Mouse (Mus musculus) stomach, embryonic 16.5 days (tissue): Measurements from ENCODE around the gene Crim1. TPM values are rescaled to one million over a fixed set of nuclear protein-coding genes. Genes with fewer than 3 reads are reported as not detected.

Experiments used
- ATAC-seq: fragments of 200-750 bp; cut with Nextera tagmentation; 2 replicates; pipeline ENCODE4 v1.8.0; 2017; ENCODE audit warnings: moderate number of reproducible peaks, moderate TSS enrichment; ENCODE audit not compliant: insufficient read depth, low FRiP score
- H3K27ac ChIP-seq: fragments of 300-500 bp; sonication (generic); 2 replicates; pipeline ENCODE4 v1.5.1; 2014; ENCODE audit warnings: low read length
- H3K27me3 ChIP-seq: fragments of 300-500 bp; sonication (generic); 2 replicates; pipeline ENCODE4 v1.6.1; 2014; ENCODE audit warnings: low read length, control low read depth, mixed read lengths; ENCODE audit not compliant: control insufficient read depth, insufficient read depth
- H3K36me3 ChIP-seq: fragments of 300-500 bp; sonication (generic); 2 replicates; pipeline ENCODE4 v1.6.1; 2014; ENCODE audit warnings: low read length; ENCODE audit not compliant: control insufficient read depth, insufficient read depth
- H3K4me1 ChIP-seq: fragments of 300-500 bp; sonication (generic); 2 replicates; pipeline ENCODE4 v1.6.1; 2014; ENCODE audit warnings: low read length, control low read depth, mixed read lengths; ENCODE audit not compliant: control insufficient read depth, insufficient read depth
- H3K4me2 ChIP-seq: fragments of 300-500 bp; sonication (generic); 2 replicates; pipeline ENCODE4 v1.6.1; 2014; ENCODE audit warnings: low read depth, low read length, mixed read lengths
- H3K4me3 ChIP-seq: fragments of 300-500 bp; sonication (generic); replicated peaks from 2 replicates; pipeline ENCODE4 v1.5.1; 2014; ENCODE audit warnings: mild to moderate bottlenecking, low read length
- H3K9ac ChIP-seq: fragments of 300-500 bp; sonication (generic); 2 replicates; pipeline ENCODE4 v1.6.1; 2014; ENCODE audit warnings: low read length
- H3K9me3 ChIP-seq: fragments of 300-500 bp; sonication (generic); replicated peaks from 2 replicates; pipeline ENCODE4 v1.6.1; 2016; ENCODE audit warnings: low read length, control low read depth; ENCODE audit not compliant: control insufficient read depth
- whole genome bisulfite sequencing: fragments of 180-500 bp; shearing (Covaris S2); extraction: QIAGEN DNeasy Blood & Tissue Kit; methylation state at CpG from one replicate; pipeline ENCODE4 v1.1.7; 2014; 5-methylcytosine and 5-hydroxymethylcytosine counted together
- polyA plus RNA-seq: library from polyadenylated mRNA; unstranded; fragments of >200 nt; fragmentation: Nextera tagmentation; extraction: Ambion mirVana; gene quantifications from 2 replicates; pipeline ENCODE4 v1.2.1, GENCODE M21; 2015

The Crim1 gene
- polyA plus RNA-seq, 1 experiment from 2014 or later, result 3.9 TPM

DNA sequence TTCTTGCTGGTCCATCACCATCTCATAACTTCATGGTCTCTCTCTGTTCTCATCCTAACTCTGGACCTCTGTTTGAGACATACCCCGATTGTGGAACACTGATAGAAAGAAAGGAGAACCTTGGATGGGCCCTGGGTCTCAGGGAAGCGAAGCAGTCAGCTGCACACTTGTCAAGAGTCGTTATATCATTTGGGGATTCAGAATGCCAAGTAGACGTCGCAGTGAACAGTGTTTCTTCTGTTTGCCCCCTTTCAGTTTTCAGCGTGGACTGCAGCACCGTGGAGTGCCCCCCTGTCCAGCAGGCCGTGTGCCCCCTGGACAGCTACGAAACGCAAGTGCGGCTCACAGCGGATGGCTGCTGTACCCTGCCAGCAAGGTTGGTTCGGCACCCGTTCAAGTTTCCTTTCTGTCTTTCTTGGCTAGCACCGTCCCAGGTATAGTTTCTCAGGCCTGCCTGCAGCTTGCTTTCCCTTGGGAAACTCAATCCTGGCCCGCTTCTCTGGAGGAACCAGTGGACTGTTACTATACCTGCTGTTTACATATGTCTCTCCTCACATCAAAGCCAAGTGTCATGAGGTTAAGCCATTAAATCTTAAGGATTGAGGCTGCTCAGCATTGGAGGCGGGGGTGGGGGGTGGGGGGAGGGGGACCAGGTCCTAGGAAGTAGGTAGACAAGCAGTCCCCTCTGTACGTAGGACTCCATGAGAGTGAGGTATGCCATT, 81.1 kb downstream of the Crim1 start:
- 0 out of 2 replicates have a peak, but pooled peaks cover 3% of the 10 kb centered on the region for H3K36me3 ChIP-seq
- H3K4me2 ChIP-seq, result no peak overlapping the region
- H3K27me3 ChIP-seq, result no peaks in the 10 kb centered on the region
- no peak overlapping the region for H3K4me3 ChIP-seq
- WGBS, result 63% methylated on average over 18 of the region's 18 CpGs
- H3K4me1 ChIP-seq, result 0 out of 2 replicates have a peak, but pooled peaks cover 3% of the 10 kb centered on the region
- H3K9me3 ChIP-seq, result no peaks in the 10 kb centered on the region
- ATAC-seq, result no peak
- no peak overlapping the region for H3K9ac ChIP-seq
- H3K27ac ChIP-seq, result no peak overlapping the region

DNA sequence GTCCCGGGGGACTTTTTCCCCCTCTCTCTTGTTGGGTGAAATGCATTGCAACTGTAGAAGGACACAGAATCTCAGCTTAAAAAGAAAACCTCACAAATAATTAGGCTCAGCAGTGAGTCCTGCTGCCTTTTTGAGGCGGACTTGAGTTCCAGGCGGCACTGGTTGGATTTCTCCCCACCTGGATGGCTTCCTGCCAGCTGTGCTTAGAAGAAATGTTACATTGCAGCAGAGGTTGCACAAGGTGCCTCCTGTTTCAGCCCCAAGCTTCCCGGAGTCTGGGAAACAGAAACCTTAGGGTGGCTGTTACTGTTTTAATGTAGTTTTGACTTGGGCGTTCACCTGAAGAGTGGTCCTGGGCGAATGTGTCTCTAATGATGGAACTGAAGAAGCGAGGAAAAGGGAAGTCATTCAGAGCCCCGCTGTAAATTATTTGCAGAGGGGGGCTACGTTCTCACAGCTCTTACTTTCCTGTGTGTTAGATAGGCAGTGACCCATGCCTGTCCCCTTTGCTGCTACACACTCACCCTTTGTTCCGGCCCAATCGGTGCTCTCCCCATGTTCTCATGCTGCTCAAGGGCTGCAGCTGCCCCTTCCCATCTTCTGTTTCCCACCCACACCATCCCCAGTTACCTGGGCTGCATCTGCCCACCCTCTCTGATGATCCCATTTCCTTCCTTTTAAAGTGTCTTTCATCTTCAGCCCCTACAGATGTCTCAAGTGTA, 83.4 kb downstream of the Crim1 start:
- H3K27me3 ChIP-seq, result no peaks in the 10 kb centered on the region
- no peak for ATAC-seq
- H3K4me2 ChIP-seq, result no peak overlapping the region
- H3K9me3 ChIP-seq, result no peaks in the 10 kb centered on the region
- 80% methylated on average over 11 of the region's 11 CpGs for WGBS
- 0 out of 2 replicates have a peak, but pooled peaks cover 3% of the 10 kb centered on the region for H3K36me3 ChIP-seq
- no peak overlapping the region for H3K9ac ChIP-seq
- no peak overlapping the region for H3K4me3 ChIP-seq
- no peak overlapping the region for H3K27ac ChIP-seq
- H3K4me1 ChIP-seq, result peaks cover 3% of the 10 kb centered on the region; the same call in 1 of the 2 replicates

GRCm38 (mm10) chr17:78286021-78286420, 86.0 kb downstream of the Crim1 start:
- Histone ChIP-seq H3K4me2 (no peak overlapping the region), H3K36me3 (0 out of 2 replicates have a peak, but pooled peaks cover 3% of the 10 kb centered on the region), H3K27me3 (no peaks in the 10 kb centered on the region), H3K9me3 (no peaks in the 10 kb centered on the region), H3K27ac (no peak overlapping the region), H3K4me1 (peaks cover 3% of the 10 kb centered on the region; the same call in 1 of the 2 replicates), H3K4me3 (no peak overlapping the region), H3K9ac (no peak overlapping the region)
- WGBS, result 79% methylated on average over 13 of the region's 13 CpGs
- ATAC-seq, result no peak

DNA sequence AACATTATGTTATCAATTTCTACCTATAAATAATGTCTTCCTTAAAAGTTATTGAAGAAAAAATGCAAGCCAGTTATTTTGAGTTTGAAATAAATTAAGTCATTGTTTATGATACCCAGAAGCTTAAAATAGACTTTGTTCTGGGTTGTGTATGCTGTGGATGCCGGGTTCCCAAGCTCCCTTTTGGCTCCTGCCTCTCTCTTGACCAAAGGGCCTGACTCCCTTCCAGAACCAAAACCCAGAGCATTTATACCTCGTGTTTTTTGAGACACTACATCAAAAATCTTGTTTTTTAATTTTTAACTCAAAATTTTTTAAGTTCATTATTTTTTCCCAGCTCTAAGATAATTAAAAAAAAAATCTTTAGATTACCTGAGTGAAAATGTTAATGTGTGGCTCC, 87.3 kb downstream of the Crim1 start:
- H3K4me2 ChIP-seq, result no peak overlapping the region
- H3K36me3 ChIP-seq, result no peaks in the 10 kb centered on the region
- H3K4me3 ChIP-seq, result no peak overlapping the region
- no peak overlapping the region for H3K27ac ChIP-seq
- H3K9me3 ChIP-seq, result no peaks in the 10 kb centered on the region
- H3K27me3 ChIP-seq, result no peaks in the 10 kb centered on the region
- H3K4me1 ChIP-seq, result no peaks in the 10 kb centered on the region; the same call in 1 of the 2 replicates
- ATAC-seq, result no peak
- WGBS, result 51% methylated on average over 2 of the region's 2 CpGs
- no peak overlapping the region for H3K9ac ChIP-seq

DNA sequence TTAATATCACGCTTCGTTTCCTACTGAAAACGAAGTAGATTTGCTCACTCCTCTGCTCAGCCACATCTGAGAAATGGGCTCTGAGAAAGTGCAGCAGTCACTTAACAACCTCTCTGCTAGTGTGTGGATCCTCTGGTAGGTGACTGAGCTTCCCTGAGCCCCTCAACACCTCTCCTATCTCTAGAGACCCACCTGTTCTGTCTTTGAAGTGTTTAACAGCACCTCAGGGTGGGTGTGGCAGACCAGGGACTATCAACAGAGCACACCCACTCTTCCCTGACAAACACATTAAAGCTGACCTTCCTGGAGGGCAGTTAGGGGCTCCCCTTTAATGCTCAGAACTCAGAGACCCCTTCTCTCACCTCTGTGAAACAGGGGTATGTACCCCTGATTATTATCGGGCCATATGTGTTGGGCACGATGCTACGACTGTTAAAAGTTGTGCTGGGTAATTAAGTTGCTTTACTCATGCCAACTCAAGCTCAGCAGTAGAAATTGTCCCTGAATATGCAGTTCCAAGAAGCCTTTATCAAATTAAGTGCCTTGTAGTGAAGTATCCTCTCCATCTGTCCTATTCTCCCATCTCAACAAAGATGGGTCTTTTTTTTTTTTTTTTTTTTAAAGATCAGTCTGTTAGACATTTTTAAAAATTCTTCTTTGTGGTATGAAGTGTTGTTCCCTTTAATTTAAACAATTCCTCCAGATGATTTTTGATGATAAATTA, 90.3 kb downstream of the Crim1 start:
- 80% methylated on average over 6 of the region's 6 CpGs for WGBS

DNA sequence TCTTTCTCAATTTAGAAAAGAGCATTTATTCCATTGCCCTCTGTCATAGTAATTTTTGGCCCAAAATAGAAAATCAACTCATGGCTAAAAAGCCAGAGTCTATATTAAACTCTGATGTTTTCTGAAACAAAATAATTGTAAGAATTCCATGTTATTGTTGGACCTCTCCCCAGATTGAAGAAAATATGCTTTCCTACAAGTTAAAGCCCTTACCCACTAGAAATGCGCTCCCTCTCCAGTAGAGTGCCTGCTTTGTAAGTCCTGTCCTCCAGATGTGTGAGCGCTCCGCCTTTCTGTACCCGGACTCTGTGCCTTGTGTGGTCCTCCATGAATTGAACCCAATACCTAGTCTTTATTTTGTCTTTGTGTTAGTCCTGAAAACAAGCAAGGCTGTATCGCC, 91.0 kb downstream of the Crim1 start:
- Histone ChIP-seq H3K4me2 (no peak overlapping the region), H3K4me3 (no peak overlapping the region), H3K36me3 (no peaks in the 10 kb centered on the region), H3K4me1 (no peaks in the 10 kb centered on the region; the same call in 1 of the 2 replicates), H3K9me3 (no peaks in the 10 kb centered on the region), H3K27ac (no peak overlapping the region), H3K27me3 (no peaks in the 10 kb centered on the region), H3K9ac (no peak overlapping the region)
- 94% methylated on average over 5 of the region's 5 CpGs for WGBS
- no peak for ATAC-seq

More for the DNA sequence above, 90.3 kb downstream of the Crim1 start:
- no peak overlapping the region for H3K4me2 ChIP-seq
- H3K27ac ChIP-seq, result no peak overlapping the region
- H3K27me3 ChIP-seq, result no peaks in the 10 kb centered on the region
- no peak for ATAC-seq
- no peak overlapping the region for H3K4me3 ChIP-seq
- H3K9ac ChIP-seq, result no peak overlapping the region
- H3K36me3 ChIP-seq, result no peaks in the 10 kb centered on the region
- no peaks in the 10 kb centered on the region for H3K9me3 ChIP-seq
- no peaks in the 10 kb centered on the region; the same call in 1 of the 2 replicates for H3K4me1 ChIP-seq

- H3K27me3 ChIP-seq, result no peaks in the 10 kb centered on the region
- H3K9ac ChIP-seq, result no peak overlapping the region
- ATAC-seq, result no peak
- no peaks in the 10 kb centered on the region for H3K9me3 ChIP-seq
- no peaks in the 10 kb centered on the region; the same call in 1 of the 2 replicates for H3K4me1 ChIP-seq
- no peak overlapping the region for H3K4me2 ChIP-seq
- H3K4me3 ChIP-seq, result no peak overlapping the region
- no peaks in the 10 kb centered on the region for H3K36me3 ChIP-seq
- no peak overlapping the region for H3K27ac ChIP-seq
- WGBS, result 50% methylated on average over 7 of the region's 7 CpGs
Measured at GRCm38 (mm10) chr17:78292301-78292700, 92.3 kb downstream of the Crim1 start.

DNA sequence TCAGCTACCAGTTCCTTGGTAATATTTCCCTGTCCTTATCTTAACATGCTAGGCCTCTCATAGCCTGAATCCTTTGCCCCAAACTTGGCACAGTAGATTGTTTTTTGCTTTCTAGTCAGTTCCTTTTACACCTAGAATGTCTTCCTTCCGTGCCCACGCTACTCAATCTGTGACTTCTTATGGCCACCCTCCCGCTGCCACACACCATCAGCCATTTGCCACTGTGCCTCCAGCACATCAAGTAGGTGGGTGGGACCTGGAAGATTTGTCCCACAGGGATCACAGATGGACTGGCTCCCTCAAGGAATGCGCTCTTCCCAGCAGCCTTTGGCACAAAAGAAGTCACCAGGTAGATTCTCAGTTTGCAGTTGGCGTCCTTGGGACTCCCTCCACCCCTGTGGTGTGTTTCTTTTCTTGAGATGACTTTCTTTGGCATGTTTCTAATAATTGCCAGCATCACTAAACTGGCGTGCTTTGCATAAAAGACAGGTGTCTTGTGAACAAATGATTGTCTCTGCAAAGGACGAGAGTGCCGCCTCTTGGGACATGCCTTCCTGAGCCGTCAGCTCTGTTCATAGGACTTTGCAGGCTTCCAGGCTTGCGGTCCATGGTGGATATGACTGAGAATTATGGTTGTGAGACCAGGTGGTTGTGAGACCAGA, 92.9 kb downstream of the Crim1 start:
- Histone ChIP-seq H3K4me1 (no peaks in the 10 kb centered on the region; the same call in 1 of the 2 replicates), H3K27ac (no peak overlapping the region)

More for the DNA sequence above, 92.9 kb downstream of the Crim1 start:
- Histone ChIP-seq H3K4me2 (no peak overlapping the region), H3K9ac (no peak overlapping the region), H3K4me3 (no peak overlapping the region), H3K9me3 (no peaks in the 10 kb centered on the region), H3K27me3 (no peaks in the 10 kb centered on the region), H3K36me3 (no peaks in the 10 kb centered on the region)
- no peak for ATAC-seq
- WGBS, result 93% methylated on average over 10 of the region's 10 CpGs
